Mouse (Mus musculus) limb, embryonic 14.5 days (tissue): Measurements from ENCODE around the gene Matn1. TPM values are rescaled to one million over a fixed set of nuclear protein-coding genes. Genes with fewer than 3 reads are reported as not detected.

Experiments
- ATAC-seq: fragments of 200-750 bp; cut with Nextera tagmentation; 2 replicates; pipeline ENCODE4 v1.8.0; 2017; ENCODE audit warnings: low read depth, moderate number of reproducible peaks, moderate TSS enrichment; ENCODE audit not compliant: low FRiP score
- DNase-seq: peaks from one replicate; pipeline ENCODE4 v3.0.0-alpha.2; 2015; ENCODE audit warnings: low spot score
- H3K27ac ChIP-seq: fragments of 300-500 bp; sonication (generic); replicated peaks from 2 replicates; pipeline ENCODE4 v1.5.1; 2014; ENCODE audit warnings: low read depth, mild to moderate bottlenecking, low read length, moderate library complexity, mixed read lengths
- H3K27me3 ChIP-seq: fragments of 300-500 bp; sonication (generic); 2 replicates; pipeline ENCODE4 v1.6.1; 2014; ENCODE audit warnings: low read length, mixed read lengths; ENCODE audit not compliant: control insufficient read depth, insufficient read depth
- H3K36me3 ChIP-seq: fragments of 300-500 bp; sonication (generic); 2 replicates; pipeline ENCODE4 v1.6.1; 2014; ENCODE audit warnings: mild to moderate bottlenecking, low read length, moderate library complexity, mixed read lengths; ENCODE audit not compliant: control insufficient read depth, insufficient read depth
- H3K4me1 ChIP-seq: fragments of 300-500 bp; sonication (generic); 2 replicates; pipeline ENCODE4 v1.6.1; 2014; ENCODE audit warnings: antibody characterized with exemption, low read length, mixed read lengths; ENCODE audit not compliant: control insufficient read depth, insufficient read depth
- H3K4me2 ChIP-seq: fragments of 300-500 bp; sonication (generic); replicated peaks from 2 replicates; pipeline ENCODE4 v1.6.1; 2014; ENCODE audit warnings: low read depth, mild to moderate bottlenecking, low read length, moderate library complexity; ENCODE audit not compliant: severe bottlenecking
- H3K4me3 ChIP-seq: fragments of 300-500 bp; sonication (generic); replicated peaks from 2 replicates; pipeline ENCODE4 v1.5.1; 2014; ENCODE audit warnings: low read length
- H3K9ac ChIP-seq: fragments of 300-500 bp; sonication (generic); 2 replicates; pipeline ENCODE4 v1.6.1; 2014; ENCODE audit warnings: mild to moderate bottlenecking, low read depth, low read length, moderate library complexity; ENCODE audit not compliant: severe bottlenecking
- H3K9me3 ChIP-seq: fragments of 300-500 bp; sonication (generic); 2 replicates; pipeline ENCODE4 v1.6.1; 2016; ENCODE audit warnings: low read length; ENCODE audit not compliant: control insufficient read depth
- POLR2A ChIP-seq: fragments of 200-500 bp; IDR thresholded peaks from 2 replicates; pipeline ENCODE4 v1.8.0; 2012; ENCODE audit warnings: inconsistent platforms, mild to moderate bottlenecking, moderate library complexity, borderline replicate concordance; ENCODE audit not compliant: insufficient read depth, insufficient read length; ENCODE audit errors: extremely low read depth
- WGBS: fragments of 180-500 bp; shearing (Covaris S2); extraction: QIAGEN DNeasy Blood & Tissue Kit; methylation state at CpG from one replicate; pipeline ENCODE4 v1.1.7; 2014; 5-methylcytosine and 5-hydroxymethylcytosine counted together
- polyA plus RNA-seq, 2 experiments: library from polyadenylated mRNA; depleted of rRNA in 1 of 2; stranded (reverse) in 1 of 2; unstranded in 1 of 2; fragments of >200 nt; fragmentation: Nextera tagmentation in 1 of 2; extraction: Ambion mirVana in 1 of 2; gene quantifications; 2 replicates each; pipeline versions ENCODE4 v1.2.1 to v1.2.3; 2012 to 2014

Gene Matn1
- polyA plus RNA-seq, 2 experiments, result 113 to 471 TPM

GRCm38 (mm10) chr4:130959678-130960077 is 15.5 kb downstream of the Matn1 start:
- no peak overlapping the region for H3K9ac ChIP-seq
- no peak overlapping the region for H3K4me2 ChIP-seq
- no peak for TF ChIP-seq POLR2A
- no peaks in the 10 kb centered on the region for H3K9me3 ChIP-seq
- H3K4me1 ChIP-seq, result no peaks in the 10 kb centered on the region
- H3K27ac ChIP-seq, result no peak overlapping the region
- no peaks in the 10 kb centered on the region for H3K36me3 ChIP-seq
- ATAC-seq (no peak), DNase-seq (no peak)
- no peaks in the 10 kb centered on the region for H3K27me3 ChIP-seq
- H3K4me3 ChIP-seq, result no peak overlapping the region
- WGBS, result 58% methylated on average over 6 of the region's 6 CpGs

- ATAC-seq (peak; percentile 74), DNase-seq (peak; percentile 77)
- WGBS, result 26% methylated on average over 9 of the region's 9 CpGs
- Histone ChIP-seq H3K27ac (no peak overlapping the region), H3K4me2 (no peak overlapping the region), H3K4me1 (no peaks in the 10 kb centered on the region), H3K9ac (no peak overlapping the region), H3K4me3 (no peak overlapping the region), H3K36me3 (no peaks in the 10 kb centered on the region), H3K9me3 (no peaks in the 10 kb centered on the region), H3K27me3 (no peaks in the 10 kb centered on the region)
- TF ChIP-seq POLR2A, result no peak
Measured at GRCm38 (mm10) chr4:130960118-130960734, 16.0 kb downstream of the Matn1 start.

GRCm38 (mm10) chr4:130971278-130971677 is 27.1 kb downstream of the Matn1 start:
- no peak for TF ChIP-seq POLR2A
- no peaks in the 10 kb centered on the region for H3K27me3 ChIP-seq
- no peaks in the 10 kb centered on the region for H3K4me1 ChIP-seq
- DNase-seq (no peak), ATAC-seq (no peak)
- no peak overlapping the region for H3K4me3 ChIP-seq
- WGBS, result 95% methylated on average over 1 of the region's 1 CpGs
- H3K9ac ChIP-seq, result no peak overlapping the region
- no peak overlapping the region for H3K4me2 ChIP-seq
- H3K36me3 ChIP-seq, result no peaks in the 10 kb centered on the region
- no peak overlapping the region for H3K27ac ChIP-seq
- no peaks in the 10 kb centered on the region for H3K9me3 ChIP-seq

GRCm38 (mm10) chr4:130972421-130972829 is 28.2 kb downstream of the Matn1 start:
- H3K27me3 ChIP-seq, result no peaks in the 10 kb centered on the region
- DNase-seq (no peak), ATAC-seq (no peak)
- WGBS, result 75% methylated on average over 5 of the region's 5 CpGs
- H3K4me1 ChIP-seq, result no peaks in the 10 kb centered on the region
- no peak for TF ChIP-seq POLR2A
- H3K9ac ChIP-seq, result no peak overlapping the region
- no peak overlapping the region for H3K4me3 ChIP-seq
- no peak overlapping the region for H3K4me2 ChIP-seq
- H3K27ac ChIP-seq, result no peak overlapping the region
- no peaks in the 10 kb centered on the region for H3K36me3 ChIP-seq
- no peaks in the 10 kb centered on the region for H3K9me3 ChIP-seq

DNA sequence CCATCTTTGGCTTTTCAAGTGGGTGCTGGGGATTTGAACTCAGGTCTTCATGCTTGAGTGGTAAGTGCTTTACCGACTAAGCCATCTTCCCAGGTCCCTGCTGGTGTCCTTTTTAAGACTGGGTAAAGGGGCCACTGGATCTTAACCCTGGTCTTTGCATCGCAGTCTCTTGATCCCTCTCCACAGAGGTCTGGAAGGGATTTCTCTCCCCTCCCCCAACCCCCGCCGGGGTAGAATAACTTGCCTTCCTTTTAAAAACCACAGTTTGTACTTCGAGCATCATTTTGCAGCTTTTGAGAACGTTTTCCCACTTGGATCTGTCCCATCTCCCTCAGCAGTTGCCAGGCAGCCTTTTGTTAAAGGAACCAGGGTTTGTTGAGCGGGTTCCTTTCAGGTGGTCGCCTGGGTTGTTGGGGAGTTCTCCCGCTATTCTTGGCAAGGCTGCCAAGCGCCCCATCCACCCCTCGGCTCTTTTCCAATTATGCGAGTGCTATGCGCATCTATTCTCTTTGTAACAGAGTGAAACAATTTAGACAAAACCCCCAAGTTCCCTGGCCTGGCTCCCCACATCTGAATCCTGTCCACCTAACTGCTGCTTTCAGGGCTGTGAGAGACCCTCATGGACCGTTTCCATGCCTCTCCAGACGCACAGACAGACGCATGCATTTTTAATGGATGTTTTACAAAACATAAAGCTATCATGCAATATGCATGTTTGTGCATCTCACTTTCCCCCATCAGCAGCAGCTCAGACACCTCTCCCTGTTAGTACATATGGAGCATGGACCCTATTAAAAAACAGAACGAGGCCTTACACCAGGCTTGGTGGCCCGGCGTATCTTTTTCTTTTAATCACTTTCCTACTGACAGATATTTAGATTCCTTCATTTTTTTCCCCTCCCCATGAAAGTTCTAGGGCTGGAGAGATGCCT is 29.4 kb downstream of the Matn1 start:
- no peak for TF ChIP-seq POLR2A
- Histone ChIP-seq H3K27ac (no peak overlapping the region), H3K4me1 (no peaks in the 10 kb centered on the region), H3K27me3 (no peaks in the 10 kb centered on the region), H3K36me3 (no peaks in the 10 kb centered on the region), H3K4me2 (no peak overlapping the region), H3K9ac (no peak overlapping the region), H3K4me3 (no peak overlapping the region), H3K9me3 (no peaks in the 10 kb centered on the region)
- 51% methylated on average over 19 of the region's 19 CpGs for WGBS
- DNase-seq (peak; percentile 29), ATAC-seq (no peak)
